Mouse (Mus musculus) liver, adult 2 months (tissue): ENCODE data around the gene Vamp4. TPM values are rescaled to one million over a fixed set of nuclear protein-coding genes. Genes with fewer than 3 reads are reported as not detected.
"Not testable (repeated sequence)": the region's sequence is repeated elsewhere in the genome, so short reads cannot be mapped to it uniquely, and the experiment has no call there.

ENCODE experiments used
- DNase-seq: peaks from one replicate; pipeline ENCODE4 v3.0.0-alpha.2; 2011; ENCODE audit warnings: low read depth, low spot score; ENCODE audit errors: extremely low read depth
- H3K27ac ChIP-seq: fragments of 200-500 bp; replicated peaks from 2 replicates; pipeline ENCODE4 v1.5.1; 2012; ENCODE audit warnings: low read depth, mild to moderate bottlenecking, control low read depth, inconsistent platforms, low read length; ENCODE audit not compliant: insufficient read depth
- H3K27me3 ChIP-seq: fragments of 200-500 bp; 2 replicates; pipeline ENCODE4 v1.6.1; 2012; ENCODE audit warnings: mild to moderate bottlenecking, moderate library complexity, low read length, inconsistent platforms; ENCODE audit not compliant: control insufficient read depth, insufficient read depth
- H3K36me3 ChIP-seq: fragments of 200-500 bp; 2 replicates; pipeline ENCODE4 v1.6.1; 2012; ENCODE audit warnings: low read length, inconsistent platforms; ENCODE audit not compliant: control insufficient read depth, insufficient read depth
- H3K4me1 ChIP-seq: fragments of 200-500 bp; 2 replicates; pipeline ENCODE4 v1.6.1; 2011; ENCODE audit warnings: low read length; ENCODE audit not compliant: control insufficient read depth, insufficient read depth
- H3K4me3 ChIP-seq: fragments of 200-500 bp; 2 replicates; pipeline ENCODE4 v1.5.1; 2011; ENCODE audit warnings: low read depth, mild to moderate bottlenecking, control low read depth, low read length, moderate library complexity; ENCODE audit not compliant: insufficient read depth
- H3K79me2 ChIP-seq: fragments of 200-500 bp; 2 replicates; pipeline ENCODE4 v1.6.1; 2012; ENCODE audit warnings: inconsistent platforms, mild to moderate bottlenecking, low read length, moderate library complexity; ENCODE audit not compliant: control insufficient read depth, insufficient read depth
- H3K9ac ChIP-seq: fragments of 200-500 bp; 2 replicates; pipeline ENCODE4 v1.6.1; 2012; ENCODE audit warnings: low read depth, mild to moderate bottlenecking, control low read depth, inconsistent platforms, low read length
- CTCF ChIP-seq: fragments of 200-500 bp; IDR thresholded peaks from 2 replicates; pipeline ENCODE4 v1.5.1; 2011; ENCODE audit warnings: low read depth, low read length, control low read depth
- POLR2A ChIP-seq: fragments of 200-500 bp; IDR thresholded peaks from 2 replicates; pipeline ENCODE4 v1.6.1; 2011; ENCODE audit warnings: low read length, control low read depth; ENCODE audit not compliant: insufficient read depth; ENCODE audit errors: extremely low read depth
- WGBS: fragments of 180-500 bp; shearing (Covaris S2); methylation state at CpG from one replicate; pipeline ENCODE4 v1.1.7; 2018; 5-methylcytosine and 5-hydroxymethylcytosine counted together
- polyA plus RNA-seq: library from polyadenylated mRNA; depleted of rRNA; stranded (reverse); fragments of >200 nt; gene quantifications from 2 replicates; pipeline ENCODE4 v1.2.3, GENCODE M21; 2012
- total RNA-seq: library from RNA; depleted of rRNA; stranded (reverse); fragments of >200 nt; gene quantifications from 2 replicates; pipeline ENCODE4 v1.2.3, GENCODE M21; 2014

Vamp4 gene
- total and polyA plus RNA-seq, 2 experiments, result 4.5 to 14.6 TPM

- DNase-seq, result no peak
- H3K27ac ChIP-seq, result no peak overlapping the region
- no peaks in the 10 kb centered on the region for H3K27me3 ChIP-seq
- WGBS, result 76% methylated on average over 4 of the region's 4 CpGs
- H3K36me3 ChIP-seq, result no peaks in the 10 kb centered on the region
- H3K79me2 ChIP-seq, result no peaks in the 10 kb centered on the region
- TF ChIP-seq POLR2A, result no peak
- no peak for TF ChIP-seq CTCF
- no peaks in the 10 kb centered on the region for H3K4me1 ChIP-seq
- H3K9ac ChIP-seq, result no peak overlapping the region
- H3K4me3 ChIP-seq, result no peak overlapping the region
Measured at GRCm38 (mm10) chr1:162611191-162611590, 40.9 kb downstream of the Vamp4 start.

GRCm38 (mm10) chr1:162615511-162615910 lies 45.2 kb downstream of the Vamp4 start:
- H3K27me3 ChIP-seq, result no peaks in the 10 kb centered on the region
- DNase-seq, result peak; percentile 30
- no peak overlapping the region for H3K27ac ChIP-seq
- no peak overlapping the region for H3K9ac ChIP-seq
- no peaks in the 10 kb centered on the region for H3K36me3 ChIP-seq
- H3K4me1 ChIP-seq, result no peaks in the 10 kb centered on the region
- WGBS, result 78% methylated on average over 1 of the region's 1 CpGs
- TF ChIP-seq CTCF (no peak), POLR2A (no peak)
- H3K4me3 ChIP-seq, result no peak overlapping the region
- no peaks in the 10 kb centered on the region for H3K79me2 ChIP-seq

DNA sequence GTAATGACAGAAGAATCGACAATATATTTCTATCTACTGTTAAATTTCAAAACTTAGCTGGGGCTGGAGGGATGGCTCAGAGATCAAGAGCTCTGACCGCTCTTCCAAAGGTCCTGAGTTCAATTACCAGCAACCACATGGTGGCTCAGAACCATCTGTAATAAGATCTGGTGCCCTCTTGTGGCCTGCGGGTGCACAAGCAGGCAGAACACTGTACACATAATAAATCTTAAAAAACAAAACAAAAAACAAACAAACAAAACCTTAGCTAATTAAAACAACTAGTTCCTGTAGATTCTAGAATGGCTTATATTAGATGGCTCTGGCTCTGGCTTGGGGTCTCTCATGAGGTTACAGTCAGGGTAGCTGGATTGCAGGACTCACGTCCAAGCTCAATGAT lies 50.2 kb downstream of the Vamp4 start:
- Histone ChIP-seq H3K36me3 (no peaks in the 10 kb centered on the region), H3K27me3 (no peaks in the 10 kb centered on the region), H3K9ac (no peak overlapping the region), H3K27ac (no peak overlapping the region), H3K79me2 (no peaks in the 10 kb centered on the region), H3K4me3 (no peak overlapping the region), H3K4me1 (no peaks in the 10 kb centered on the region)
- TF ChIP-seq CTCF, result peak; percentile 60; the same call in 1 of the 2 replicates
- no peak for TF ChIP-seq POLR2A
- WGBS, result 67% methylated on average over 4 of the region's 4 CpGs
- DNase-seq, result no peak

- Histone ChIP-seq H3K9ac (no peak overlapping the region), H3K27ac (no peak overlapping the region), H3K36me3 (no peaks in the 10 kb centered on the region), H3K27me3 (no peaks in the 10 kb centered on the region), H3K79me2 (no peaks in the 10 kb centered on the region), H3K4me1 (no peaks in the 10 kb centered on the region), H3K4me3 (no peak overlapping the region)
- DNase-seq, result no peak
- TF ChIP-seq CTCF, result no peak
- TF ChIP-seq POLR2A, result no peak
- WGBS, result 58% methylated on average over 4 of the region's 4 CpGs
Measured at GRCm38 (mm10) chr1:162623895-162624294, 53.6 kb downstream of the Vamp4 start.

DNA sequence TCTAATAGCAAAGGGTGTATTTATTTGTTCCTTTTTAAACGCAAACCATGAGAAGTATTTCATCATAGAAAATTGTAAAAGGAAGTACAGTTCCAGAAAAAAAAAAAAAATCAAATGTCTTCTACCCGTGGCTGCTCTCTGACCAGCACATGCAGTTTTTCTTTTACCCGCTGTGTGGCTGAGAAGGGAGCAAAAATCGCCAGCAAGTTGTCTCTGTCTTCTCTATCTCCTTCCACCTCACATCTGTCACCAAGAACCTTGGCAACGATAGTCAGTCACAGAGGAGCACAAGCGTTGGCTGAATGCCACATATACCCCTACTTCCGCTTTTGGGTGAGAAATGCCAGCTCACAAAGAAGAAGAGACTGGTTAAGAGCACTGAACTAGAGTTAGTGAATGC lies 54.9 kb downstream of the Vamp4 start:
- DNase-seq, result no peak

GRCm38 (mm10) chr1:162627821-162628220 lies 57.5 kb downstream of the Vamp4 start:
- not testable (repeated sequence) for H3K79me2 ChIP-seq, H3K27ac ChIP-seq
- WGBS, result 54% methylated on average over 4 of the region's 4 CpGs

More for the DNA sequence above, 54.9 kb downstream of the Vamp4 start:
- 58% methylated on average over 7 of the region's 7 CpGs for WGBS
- Histone ChIP-seq H3K4me1 (no peaks in the 10 kb centered on the region), H3K9ac (no peak overlapping the region), H3K4me3 (no peak overlapping the region), H3K27me3 (no peaks in the 10 kb centered on the region), H3K36me3 (no peaks in the 10 kb centered on the region), H3K79me2 (no peaks in the 10 kb centered on the region), H3K27ac (no peak overlapping the region)
- TF ChIP-seq CTCF (no peak), POLR2A (no peak)

DNA sequence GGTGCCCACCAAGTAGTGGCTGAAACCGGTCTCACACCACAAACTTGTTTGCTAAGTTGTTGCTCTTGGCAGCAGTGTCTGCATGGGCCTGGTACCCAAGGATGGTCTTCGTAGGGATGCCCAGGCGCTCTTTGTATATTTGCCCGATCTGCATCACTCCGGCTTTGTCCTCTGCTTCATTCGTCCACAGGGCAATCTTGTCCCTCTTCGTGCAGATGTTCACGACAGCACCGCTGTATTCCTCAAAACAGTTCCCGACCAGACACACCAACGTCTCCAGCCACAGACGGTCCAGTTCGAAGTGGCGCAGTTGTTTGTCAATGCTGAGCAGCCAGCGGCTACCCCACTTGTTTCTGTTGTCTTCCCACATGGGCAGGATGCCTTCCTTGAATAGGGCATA lies 58.0 kb downstream of the Vamp4 start:
- H3K4me1 ChIP-seq, H3K27me3 ChIP-seq, H3K27ac ChIP-seq, H3K36me3 ChIP-seq, DNase-seq, H3K4me3 ChIP-seq, H3K79me2 ChIP-seq, H3K9ac ChIP-seq: not testable (repeated sequence)
- 93% methylated on average over 15 of the region's 15 CpGs for WGBS

More at GRCm38 (mm10) chr1:162627821-162628220, 57.5 kb downstream of the Vamp4 start:
- H3K36me3 ChIP-seq, H3K27me3 ChIP-seq, H3K4me1 ChIP-seq, H3K4me3 ChIP-seq, H3K9ac ChIP-seq, DNase-seq: not testable (repeated sequence)

GRCm38 (mm10) chr1:162635291-162635931 lies 65.1 kb downstream of the Vamp4 start:
- DNase-seq, result peak; percentile 57
- not testable (repeated sequence) for H3K4me3 ChIP-seq, H3K4me1 ChIP-seq, H3K27ac ChIP-seq, H3K79me2 ChIP-seq, H3K36me3 ChIP-seq, H3K27me3 ChIP-seq, H3K9ac ChIP-seq
- 52% methylated on average over 1 of the region's 1 CpGs for WGBS
